Mouse (Mus musculus): ENCODE data around the gene Prdm10.

Prdm10 gene

DNA sequence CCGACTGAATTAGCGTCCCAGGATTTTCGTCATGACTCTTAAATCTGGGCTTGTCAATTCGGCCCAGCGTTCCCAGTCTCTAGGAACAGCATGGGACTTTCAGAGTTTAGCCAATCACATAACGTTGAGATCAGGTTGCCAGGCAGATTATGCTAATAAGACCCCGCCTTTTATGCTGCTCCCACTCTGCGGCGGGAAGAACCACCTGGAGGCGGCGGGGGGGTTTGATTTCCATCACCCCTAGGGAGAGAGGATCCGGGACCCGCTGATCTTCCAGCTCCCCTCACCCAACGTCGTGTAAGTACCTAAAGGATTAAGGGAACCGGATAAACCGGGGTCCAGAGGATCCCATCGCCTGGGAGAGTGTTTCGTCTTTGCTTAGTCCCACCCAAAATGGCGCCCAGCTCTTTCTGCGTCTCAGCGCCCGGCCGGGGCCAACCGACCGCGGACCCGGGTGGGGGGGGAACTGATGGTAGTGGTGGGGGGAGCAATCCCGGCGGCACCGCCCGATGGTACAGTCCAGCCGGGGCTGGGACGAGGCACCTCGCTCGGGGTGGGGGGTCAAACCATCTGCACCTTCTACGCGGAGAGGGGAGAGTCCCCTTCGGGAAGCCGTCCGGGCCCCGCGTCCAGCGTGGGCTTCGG, at the start of gene Prdm10:
Gene Prdm10, plus strand, starts transcription at position 173 of the 645 bp plus-strand sequence.
- peak; percentile 95 for DNase-seq (ENCODE audit: low read depth)

DNA sequence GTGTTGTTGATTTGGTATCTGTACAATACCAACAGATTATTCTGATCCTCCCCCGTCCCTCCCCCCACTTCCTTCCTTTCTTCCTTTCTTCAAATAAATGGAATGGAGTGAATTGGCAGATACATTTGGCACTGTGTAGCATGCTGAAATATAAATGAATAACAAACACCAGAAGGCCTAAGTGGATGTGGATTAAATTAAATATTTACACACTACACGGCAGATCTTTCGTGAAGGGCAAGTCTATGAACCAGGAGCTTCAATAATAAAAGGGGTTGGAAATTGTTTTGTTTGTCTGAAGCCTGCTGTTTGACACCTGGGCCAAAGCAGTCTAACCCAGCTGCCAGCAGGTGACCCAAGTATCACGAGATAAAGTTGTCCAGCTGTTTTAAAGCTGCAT, 45.3 kb upstream of the Prdm10 start:
- no peak for DNase-seq (ENCODE audit: low read depth)

DNA sequence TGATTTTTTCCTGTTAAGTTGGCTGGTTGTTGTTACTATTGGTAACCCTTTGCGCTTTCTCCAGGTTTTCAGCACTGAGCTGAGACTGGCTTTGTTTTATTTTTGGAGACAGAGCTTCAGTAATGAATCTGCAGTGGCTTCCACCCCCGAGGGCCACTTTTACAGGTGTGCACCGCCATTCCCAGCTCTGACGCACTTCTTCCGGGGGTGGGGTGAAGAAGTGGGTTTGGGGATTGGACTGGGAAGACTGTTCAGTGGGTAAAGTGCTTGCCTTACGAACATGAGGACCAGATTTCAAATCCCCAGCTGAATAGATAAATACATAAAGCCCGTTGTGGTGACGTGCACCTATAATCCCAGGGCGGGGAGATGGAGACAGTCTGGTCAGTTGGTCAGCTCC, 44.8 kb upstream of the Prdm10 start:
- DNase-seq (ENCODE audit: low read depth) = no peak

DNA sequence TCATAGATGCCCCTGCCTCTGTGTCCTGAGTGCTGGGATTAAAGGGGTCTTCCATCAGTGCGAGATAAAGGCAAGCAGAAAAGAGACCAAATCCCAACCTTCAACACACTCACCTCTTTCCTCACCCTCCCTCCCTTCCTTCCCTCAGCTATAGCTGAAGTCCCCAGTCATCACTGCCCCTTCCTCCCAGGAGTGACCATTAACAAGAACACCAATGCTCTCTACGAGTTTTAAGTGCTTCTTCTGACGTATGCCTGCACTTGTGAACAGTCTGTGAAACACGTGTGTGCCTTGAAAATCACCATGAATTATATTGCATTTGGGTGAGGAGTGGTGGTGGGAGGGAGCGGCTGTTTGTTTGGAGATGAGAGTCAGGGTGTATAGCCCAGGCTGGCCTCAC, 44.3 kb upstream of the Prdm10 start:
- DNase-seq (ENCODE audit: low read depth) = no peak

DNA sequence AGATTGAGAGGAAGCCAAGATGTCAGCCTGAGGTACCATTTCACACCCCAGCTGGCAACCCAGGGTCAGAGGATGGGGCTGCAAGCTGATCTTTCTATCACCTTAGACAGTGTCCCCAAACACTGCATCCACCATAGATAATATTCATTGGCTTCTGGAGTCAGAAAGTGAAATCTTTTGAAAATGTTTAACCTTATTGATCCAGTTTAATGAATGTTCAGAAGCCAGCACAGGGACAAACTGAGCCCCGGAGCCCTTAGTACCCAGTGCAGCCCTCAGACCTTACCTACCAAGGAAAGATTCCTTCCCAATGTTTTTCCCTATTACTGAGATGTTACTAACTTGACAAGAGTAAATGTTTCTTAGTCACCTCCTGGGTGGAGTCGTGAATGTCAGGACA, 41.8 kb upstream of the Prdm10 start:
- no peak for DNase-seq (ENCODE audit: low read depth)

DNA sequence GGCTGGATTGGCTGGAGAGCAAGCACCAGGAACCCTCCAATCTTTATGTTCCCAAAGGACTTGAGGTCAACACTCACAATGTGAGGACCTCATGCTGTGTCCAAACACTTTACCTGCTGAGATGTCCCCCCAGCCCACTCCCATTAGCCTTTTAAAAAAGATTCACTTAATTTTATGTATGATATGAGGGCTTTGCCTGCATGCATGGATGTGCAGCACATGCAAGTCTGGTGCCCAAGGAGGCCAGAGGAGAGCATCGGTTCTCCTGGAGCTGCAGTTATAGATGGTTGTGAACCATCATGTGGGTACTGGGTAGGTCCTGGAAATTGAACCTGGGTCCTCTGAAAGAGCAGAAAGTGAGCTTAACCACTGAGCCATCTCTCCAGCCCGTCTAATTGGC, 40.8 kb upstream of the Prdm10 start:
- DNase-seq (ENCODE audit: low read depth) = no peak

DNA sequence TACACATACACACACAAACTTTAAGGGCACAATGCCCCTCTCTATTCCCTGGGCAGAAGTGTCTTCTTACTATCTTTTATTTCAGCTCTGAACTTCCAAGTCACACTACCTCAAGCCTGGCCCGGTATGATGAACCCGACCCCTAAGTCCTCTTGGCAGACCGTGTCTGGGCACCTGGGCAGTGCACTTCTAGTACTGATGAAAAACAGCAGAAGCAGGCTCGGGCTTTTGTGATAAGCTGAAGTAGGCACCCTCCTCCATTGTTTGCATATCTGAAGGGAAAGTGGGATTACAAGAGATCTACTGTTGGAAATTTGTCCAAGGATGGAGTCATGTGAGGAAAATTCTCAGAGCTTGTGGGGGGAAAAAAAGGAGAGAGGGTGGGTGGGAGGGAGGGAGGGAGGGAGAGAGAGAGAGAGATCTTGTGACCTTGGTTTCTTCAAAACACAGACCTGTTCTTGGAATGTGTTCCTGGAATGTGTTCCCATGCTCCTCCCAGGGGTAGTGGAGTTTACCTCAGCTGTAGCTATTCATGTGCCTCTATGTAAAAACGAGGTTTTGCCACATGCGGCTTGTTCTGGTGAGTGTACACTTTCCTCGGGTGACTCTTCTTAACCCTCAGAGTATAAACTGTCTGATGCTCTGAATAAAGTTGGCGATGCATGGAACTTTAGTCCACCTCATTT, 39.7 kb upstream of the Prdm10 start:
- no peak for DNase-seq (ENCODE audit: low read depth)

DNA sequence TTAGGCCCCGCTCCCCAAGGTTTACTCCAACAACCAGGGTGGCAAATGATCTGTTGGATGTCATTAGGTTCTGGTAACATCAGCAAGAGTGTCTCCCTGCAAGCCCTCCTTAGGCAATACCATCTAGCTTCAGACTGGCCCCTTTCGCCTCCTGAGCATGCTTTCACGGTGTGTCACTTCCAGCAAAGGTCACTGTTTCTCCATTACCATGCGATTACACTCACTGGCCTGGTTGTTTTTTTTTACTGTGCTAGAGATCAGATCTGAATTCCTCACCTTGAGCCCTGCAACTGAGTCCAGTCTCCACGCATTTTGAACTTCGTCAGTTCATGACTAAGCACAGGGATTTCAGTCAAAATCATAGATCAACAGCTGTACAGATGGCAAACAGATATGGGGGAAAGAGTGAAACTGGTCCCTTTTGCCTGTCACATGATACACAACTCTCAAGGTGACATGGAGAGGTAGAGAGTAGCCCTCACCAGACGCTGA, 39.1 kb upstream of the Prdm10 start:
- DNase-seq (ENCODE audit: low read depth) = no peak

DNA sequence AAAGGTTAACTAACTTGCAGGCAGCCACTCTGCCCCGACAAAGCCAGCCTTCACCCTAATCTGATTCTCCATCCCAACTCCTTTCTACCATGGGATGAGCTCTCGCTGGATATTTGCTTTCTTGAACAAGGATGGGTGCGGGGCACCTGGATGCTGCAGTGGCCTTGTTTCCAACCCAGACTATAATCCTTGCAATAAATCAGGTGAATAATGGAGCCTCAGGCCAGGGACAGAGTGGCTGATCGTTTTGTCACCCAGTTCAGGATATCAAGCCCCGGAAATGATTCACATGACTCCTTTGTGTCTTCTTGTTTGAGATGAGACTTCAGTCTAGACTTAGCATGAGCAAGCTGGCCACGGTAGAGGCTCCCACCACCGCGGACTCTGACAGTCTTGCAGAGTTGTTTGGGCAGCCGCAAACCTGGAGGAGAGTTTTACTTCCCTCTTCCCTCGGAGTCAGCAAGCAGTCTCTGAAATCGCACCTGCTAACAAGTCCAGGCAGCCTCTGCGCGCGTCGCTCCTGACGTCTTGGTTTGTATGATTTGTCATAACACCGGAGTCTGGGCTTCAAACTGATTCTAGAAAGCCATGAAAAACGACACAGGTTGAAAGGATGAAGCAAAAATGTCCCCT, 36.9 kb upstream of the Prdm10 start:
- no peak for DNase-seq (ENCODE audit: low read depth)

DNA sequence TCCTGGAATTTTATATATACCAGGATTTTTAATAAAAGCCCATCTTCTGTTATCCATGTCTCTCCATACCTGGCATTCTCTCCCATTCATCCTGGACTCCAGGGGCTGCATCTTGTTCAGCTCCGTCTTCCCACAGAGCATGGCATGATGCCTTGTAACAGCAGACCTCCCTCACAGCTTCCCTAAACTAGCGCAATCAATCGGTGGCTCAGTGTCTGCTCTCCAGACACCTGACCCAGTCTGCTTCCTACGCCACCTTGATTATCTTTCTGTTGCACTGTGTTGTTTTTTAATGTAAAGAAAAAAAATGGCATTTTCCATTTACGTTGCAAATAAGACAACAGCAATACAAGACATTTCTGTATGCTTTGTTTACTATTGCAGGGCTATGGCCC, 36.4 kb upstream of the Prdm10 start:
- DNase-seq (ENCODE audit: low read depth) = no peak

DNA sequence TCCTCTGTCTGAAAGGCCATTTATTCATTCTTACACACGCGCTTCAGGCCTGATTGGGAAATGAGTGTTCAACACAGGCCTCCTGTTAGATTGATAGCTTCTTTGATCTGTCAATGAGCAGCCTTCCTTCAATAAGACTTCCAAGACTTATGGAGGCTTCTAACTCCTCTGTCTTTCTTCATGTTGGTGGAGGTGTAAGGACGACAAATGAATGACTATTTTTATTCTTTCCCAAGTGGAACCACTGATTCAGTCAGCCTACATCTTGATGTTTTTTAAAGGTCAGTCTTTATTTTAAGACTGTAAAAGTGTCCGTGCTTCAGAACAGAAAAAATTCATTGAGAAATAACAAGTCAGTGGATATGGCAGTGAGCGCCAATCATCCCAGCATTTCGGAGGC, 35.3 kb upstream of the Prdm10 start:
- DNase-seq (ENCODE audit: low read depth) = no peak

DNA sequence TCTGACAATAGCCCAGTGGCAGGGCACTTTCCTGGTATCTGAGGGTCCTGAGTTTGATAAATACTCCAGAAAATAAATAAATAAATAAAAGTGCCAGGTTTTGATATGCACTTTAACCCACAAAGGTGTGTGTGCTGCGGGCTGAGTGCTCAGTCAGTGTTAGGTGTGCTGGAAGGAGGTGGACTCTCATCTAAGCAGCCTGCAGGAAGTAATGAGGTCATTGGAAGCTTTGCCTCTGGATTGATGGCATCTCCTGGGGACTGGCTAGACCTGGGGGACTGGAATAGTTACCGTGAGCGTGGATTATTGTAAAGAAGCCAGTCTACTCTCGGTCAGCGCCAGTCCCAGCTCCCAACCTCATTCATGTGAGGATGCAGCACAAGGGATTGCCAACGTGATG, 33.9 kb upstream of the Prdm10 start:
- DNase-seq (ENCODE audit: low read depth) = no peak

DNA sequence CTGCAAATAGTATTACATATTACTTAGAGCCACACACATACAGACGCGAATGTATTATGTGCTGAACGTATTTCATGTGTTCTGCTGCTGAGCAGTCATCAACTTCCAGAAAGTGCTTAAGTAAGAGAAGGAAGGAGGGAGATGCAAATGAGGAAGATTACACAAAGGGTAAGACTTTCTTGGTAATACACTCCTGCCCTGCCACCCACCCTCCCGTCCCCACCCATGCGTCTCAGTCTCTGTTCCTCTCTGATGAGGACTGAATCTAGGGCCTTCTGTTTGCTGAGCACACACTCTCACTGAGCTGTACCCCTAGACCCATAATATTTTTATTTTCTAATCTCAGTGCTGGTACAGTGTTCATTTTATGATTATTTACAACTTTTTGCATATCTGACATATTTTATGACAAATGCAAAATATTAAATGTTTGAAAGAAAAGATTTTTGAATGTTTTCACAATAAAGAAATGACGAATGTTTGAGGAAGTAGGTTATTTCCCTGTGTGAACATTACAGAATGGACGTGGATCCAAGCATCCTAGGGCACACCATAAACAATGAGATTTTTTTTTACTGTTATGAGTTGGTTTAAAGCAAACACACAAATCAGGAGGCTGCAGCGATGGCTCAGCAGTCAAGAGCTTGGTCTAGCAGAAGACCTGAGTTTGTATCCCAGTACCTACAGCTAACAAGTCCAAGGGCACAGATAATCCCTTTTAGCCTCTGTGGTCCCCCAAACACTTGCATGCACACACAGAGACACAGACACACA, 32.7 kb upstream of the Prdm10 start:
- DNase-seq (ENCODE audit: low read depth) = no peak

DNA sequence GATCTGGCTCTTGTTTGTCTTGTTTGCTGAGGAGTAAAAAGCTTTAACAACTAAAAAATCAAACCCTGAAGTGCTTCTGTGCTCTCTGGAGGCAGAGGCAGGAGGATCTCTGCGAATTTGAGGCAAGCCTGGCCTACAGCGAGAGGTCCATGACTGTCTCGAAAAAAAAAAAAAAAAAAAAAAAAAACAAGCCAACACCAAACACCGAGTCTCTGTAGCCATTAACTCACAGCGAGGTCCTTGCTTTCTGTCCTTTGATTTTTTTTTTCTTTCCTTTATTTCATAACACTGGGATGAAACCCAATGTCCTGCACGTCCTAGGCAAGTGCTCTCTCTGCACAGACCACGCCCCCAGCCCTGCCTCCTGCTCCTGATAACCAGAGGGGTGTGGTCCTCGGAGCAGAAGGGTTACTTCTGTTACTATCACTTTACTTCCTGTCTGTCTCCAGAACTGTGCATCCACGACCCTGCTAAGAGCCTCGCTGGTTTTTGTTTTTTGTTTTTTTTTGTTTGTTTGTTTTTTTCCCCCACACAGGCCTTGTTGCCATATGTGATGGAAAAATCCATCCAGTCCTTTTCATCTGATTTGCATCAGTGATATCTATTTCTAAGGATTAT, 28.0 kb upstream of the Prdm10 start:
- peak; percentile 81 for DNase-seq (ENCODE audit: low read depth)

DNA sequence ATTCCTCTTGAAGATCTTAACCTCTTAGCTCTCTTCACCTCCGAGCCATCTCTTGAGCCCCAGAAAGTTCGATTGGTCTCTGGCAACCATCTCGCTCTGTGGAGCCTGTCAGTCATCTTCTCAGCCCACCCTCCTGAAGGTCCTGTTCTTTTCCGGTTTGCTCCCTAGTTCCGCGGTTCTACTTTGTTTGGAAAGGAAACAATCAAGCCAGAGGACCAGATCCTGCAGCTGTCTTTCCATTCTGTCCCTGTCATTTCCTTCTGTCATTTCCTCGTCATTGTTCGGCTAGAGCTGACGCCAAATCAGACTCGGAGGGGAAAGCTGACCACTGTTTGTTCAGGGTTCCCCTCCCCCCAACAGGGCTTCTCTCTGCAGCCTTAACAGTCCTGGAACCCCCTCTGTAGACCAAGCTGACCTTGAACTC, 27.0 kb upstream of the Prdm10 start:
- DNase-seq (ENCODE audit: low read depth) = no peak

DNA sequence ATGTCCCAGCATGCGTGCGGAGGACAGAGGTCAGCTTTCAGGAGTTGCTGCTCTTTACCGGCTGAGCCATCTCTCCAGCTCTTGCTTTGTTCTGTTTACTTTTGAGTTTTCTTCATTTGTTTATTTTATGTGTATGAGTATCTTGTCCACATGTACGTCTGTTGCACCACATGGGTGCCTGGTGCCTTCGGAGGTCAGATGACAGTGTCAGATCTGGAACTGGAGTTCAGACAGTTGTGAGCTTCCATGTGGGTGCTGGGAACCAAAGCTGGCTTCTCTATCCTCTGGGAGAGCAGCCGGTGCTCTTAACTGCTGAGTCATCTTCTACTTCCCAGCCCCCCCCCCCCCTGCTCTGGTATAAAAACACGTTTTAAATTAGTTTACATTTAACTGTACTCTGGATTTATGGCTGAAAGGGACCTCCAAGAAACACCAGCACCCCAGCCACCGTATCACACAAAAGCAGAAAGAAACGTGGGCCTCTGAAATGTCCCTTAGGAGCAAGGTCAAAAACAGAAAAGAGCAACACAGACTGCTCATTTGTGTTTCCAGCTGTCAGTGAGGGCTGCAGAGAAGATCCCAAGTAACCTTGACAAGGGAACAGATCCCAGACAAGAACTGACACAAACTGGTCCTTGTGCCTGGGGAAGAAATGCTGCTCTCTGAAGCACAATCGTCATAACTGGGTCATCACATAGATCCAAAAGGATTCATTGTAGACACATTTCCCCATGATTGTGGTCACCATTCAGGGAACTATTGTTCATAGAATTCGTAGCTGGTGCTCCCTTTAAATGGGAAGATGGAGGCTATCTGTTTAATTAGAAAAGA, 26.3 kb upstream of the Prdm10 start:
- DNase-seq (ENCODE audit: low read depth) = no peak

DNA sequence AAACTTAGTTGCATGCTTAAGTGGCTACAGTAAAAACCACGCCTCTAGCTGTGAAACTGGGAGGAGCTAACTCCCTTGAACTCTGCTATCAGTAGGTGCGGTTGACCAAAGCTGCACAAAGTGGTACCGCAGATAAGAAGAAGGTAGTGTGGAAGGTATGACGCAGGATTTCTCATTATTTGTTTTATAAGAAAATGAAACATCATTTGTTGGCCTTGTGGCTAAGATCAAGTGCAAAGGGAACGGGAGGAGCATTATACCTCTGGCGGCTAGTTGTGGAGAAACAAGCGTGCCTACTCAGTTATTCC, 25.7 kb upstream of the Prdm10 start:
- DNase-seq (ENCODE audit: low read depth) = peak; percentile 99

DNA sequence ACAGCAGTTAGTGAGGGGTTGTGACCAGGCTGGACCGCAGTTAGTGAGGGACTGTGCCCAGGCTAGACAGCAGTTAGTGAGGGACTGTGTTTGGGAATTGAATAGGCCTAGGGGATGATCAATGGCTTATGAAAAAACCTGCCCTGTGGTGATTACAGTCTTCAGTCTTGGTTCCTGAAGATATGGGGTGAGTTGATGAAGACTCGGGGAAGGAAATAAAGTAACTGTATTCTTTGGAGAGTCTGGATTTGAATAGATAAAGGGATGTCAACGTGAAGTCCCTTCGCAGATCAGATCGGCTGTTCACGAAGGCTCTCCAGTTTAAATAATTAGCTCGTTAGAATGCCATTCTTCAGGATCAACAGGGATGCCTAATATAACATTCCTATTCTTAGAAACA, 24.4 kb upstream of the Prdm10 start:
- no peak for DNase-seq (ENCODE audit: low read depth)

DNA sequence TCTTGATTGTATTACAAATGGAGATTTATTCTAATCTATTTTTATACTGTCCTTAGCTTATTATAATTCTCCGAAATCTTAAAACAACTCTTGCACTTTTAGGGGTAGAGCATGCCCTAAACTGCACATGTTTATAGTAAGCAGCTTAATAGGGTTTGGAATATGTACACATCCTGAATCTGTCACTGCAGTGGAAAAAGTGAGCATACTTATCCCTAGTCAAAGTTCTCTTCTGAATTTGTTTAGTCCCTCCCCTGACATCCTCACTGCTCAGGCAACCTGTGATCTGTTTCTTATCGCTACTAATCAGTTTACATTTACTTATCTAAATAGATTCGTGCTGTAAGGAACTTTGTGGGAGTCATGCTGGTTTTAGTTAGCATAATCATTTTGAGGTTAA, 22.1 kb upstream of the Prdm10 start:
- no peak for DNase-seq (ENCODE audit: low read depth)

DNA sequence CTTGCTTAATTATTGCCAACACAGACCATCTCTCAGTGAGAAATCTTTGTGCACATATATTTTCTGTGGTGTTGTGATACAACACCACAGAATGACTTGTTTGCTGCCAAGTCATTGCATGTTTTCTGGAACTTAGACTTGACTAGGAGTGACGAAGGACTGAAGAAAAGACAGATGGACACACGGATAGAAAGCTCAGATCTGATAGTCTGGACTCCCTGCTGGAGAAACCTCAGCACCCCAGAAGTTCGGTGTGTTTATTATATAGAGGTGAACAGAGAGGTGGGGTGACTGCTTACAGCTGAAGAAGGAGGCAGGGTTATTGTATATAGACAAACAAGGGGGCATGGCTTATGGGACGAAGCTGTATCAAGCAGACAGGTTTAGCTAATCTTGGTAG, 20.1 kb upstream of the Prdm10 start:
- no peak for DNase-seq (ENCODE audit: low read depth)

Data from c-Kit-positive CD71-positive TER-119-negative erythroid progenitor cells, embryonic 14.5 days (primary cell).